Mouse (Mus musculus) midbrain, embryonic 13.5 days (tissue): ENCODE measurements around the gene Pyroxd2. TPM values are rescaled to one million over a fixed set of nuclear protein-coding genes. Genes with fewer than 3 reads are reported as not detected.
"Not testable (repeated sequence)": the region's sequence is repeated elsewhere in the genome, so short reads cannot be mapped to it uniquely, and the experiment has no call there.

Experiments
- ATAC-seq: fragments of 200-750 bp; cut with Nextera tagmentation; 2 replicates; pipeline ENCODE4 v1.8.0; 2017; ENCODE audit warnings: mild to moderate bottlenecking, moderate TSS enrichment, moderate library complexity
- H3K27ac ChIP-seq: fragments of 300-500 bp; sonication (generic); 2 replicates; pipeline ENCODE4 v1.5.1; 2015; ENCODE audit warnings: inconsistent platforms, mild to moderate bottlenecking, moderate library complexity
- H3K27me3 ChIP-seq: fragments of 300-500 bp; sonication (generic); 2 replicates; pipeline ENCODE4 v1.6.1; 2015; ENCODE audit warnings: mild to moderate bottlenecking, inconsistent platforms
- H3K36me3 ChIP-seq: fragments of 300-500 bp; sonication (generic); 2 replicates; pipeline ENCODE4 v1.6.1; 2015; ENCODE audit warnings: mild to moderate bottlenecking, inconsistent platforms
- H3K4me1 ChIP-seq: fragments of 300-500 bp; sonication (generic); replicated peaks from 2 replicates; pipeline ENCODE4 v1.6.1; 2015; ENCODE audit warnings: inconsistent platforms
- H3K4me2 ChIP-seq: fragments of 300-500 bp; sonication (generic); replicated peaks from 2 replicates; pipeline ENCODE4 v1.6.1; 2015; ENCODE audit warnings: moderate library complexity, mild to moderate bottlenecking, inconsistent platforms
- H3K4me3 ChIP-seq: fragments of 300-500 bp; sonication (generic); replicated peaks from 2 replicates; pipeline ENCODE4 v1.5.1; 2015; ENCODE audit warnings: mild to moderate bottlenecking, inconsistent platforms
- H3K9ac ChIP-seq: fragments of 300-500 bp; sonication (generic); replicated peaks from 2 replicates; pipeline ENCODE4 v1.6.1; 2015; ENCODE audit warnings: mild to moderate bottlenecking, inconsistent platforms
- H3K9me3 ChIP-seq: fragments of 300-500 bp; sonication (generic); 2 replicates; pipeline ENCODE4 v1.6.1; 2016; ENCODE audit warnings: mild to moderate bottlenecking, inconsistent platforms
- WGBS: fragments of 180-500 bp; shearing (Covaris S2); methylation state at CpG from one replicate; pipeline ENCODE4 v1.1.7; 2015; 5-methylcytosine and 5-hydroxymethylcytosine counted together
- polyA plus RNA-seq: library from polyadenylated mRNA; unstranded; fragments of >200 nt; fragmentation: Nextera tagmentation; extraction: Ambion mirVana; gene quantifications from 2 replicates; pipeline ENCODE4 v1.2.1, GENCODE M21; 2015

The Pyroxd2 gene
- 1.5 and 1.6 TPM in 2 replicates for polyA plus RNA-seq

DNA sequence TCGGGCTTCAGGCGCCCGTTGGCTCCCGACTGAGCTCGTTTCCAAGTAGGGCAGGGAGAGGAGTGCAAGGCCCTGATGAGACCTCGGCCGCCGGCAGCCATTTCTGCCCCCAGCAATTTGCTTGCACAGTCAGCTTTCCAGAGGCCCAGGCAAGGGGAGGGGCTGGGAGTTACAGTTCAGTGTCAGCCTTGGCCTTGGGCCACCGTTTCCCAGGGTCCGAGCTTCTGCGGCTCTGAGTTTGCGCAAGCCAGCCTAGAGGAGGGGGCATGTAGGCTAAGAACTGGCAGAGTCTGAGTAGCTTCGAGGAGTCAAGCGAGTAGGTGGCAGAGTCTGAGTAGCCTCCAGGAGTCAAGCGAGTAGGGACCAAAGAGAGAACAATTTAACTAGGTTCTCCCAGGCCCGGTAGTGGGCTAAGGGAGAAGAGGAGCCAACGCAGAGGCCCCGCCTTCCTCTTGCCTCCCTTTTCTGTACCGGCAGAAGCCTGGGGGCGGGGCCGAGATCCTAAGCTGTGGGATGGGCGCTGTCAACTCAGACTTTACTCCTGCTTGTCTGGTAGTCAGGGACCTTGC is at the start of gene Pyroxd2:
TSS of gene Pyroxd2 (minus strand) at position 413 of the 569 bp plus-strand sequence.
- ATAC-seq = peak; percentile 88
- peak within 1 kb of the TSS; percentile 28 for H3K4me3 ChIP-seq
- no peaks in the 10 kb centered on the region for H3K9me3 ChIP-seq
- 0 out of 2 replicates have a peak, but pooled peaks cover under 1% of the 10 kb centered on the region for H3K27me3 ChIP-seq
- H3K27ac ChIP-seq = peak within 1 kb of the TSS; percentile 57
- H3K4me2 ChIP-seq = peak within 1 kb of the TSS; percentile 54
- no peaks in the 10 kb centered on the region for H3K36me3 ChIP-seq
- peak within 1 kb of the TSS; percentile 45 for H3K9ac ChIP-seq
- WGBS = 6% methylated on average over 22 of the region's 22 CpGs
- H3K4me1 ChIP-seq = peaks cover 34% of the 10 kb centered on the region

- Histone ChIP-seq H3K4me1 (peaks cover 4% of the 10 kb centered on the region), H3K9ac (no peak overlapping the region), H3K9me3 (no peaks in the 10 kb centered on the region), H3K27ac (no peak overlapping the region), H3K36me3 (no peaks in the 10 kb centered on the region), H3K27me3 (peaks cover 15% of the 10 kb centered on the region), H3K4me3 (no peak overlapping the region), H3K4me2 (no peak overlapping the region)
- WGBS = 55% methylated on average over 2 of the region's 2 CpGs
- ATAC-seq = no peak
Measured at GRCm38 (mm10) chr19:42797866-42798265, 45.3 kb upstream of the Pyroxd2 start.

- Histone ChIP-seq H3K27ac (no peak overlapping the region), H3K27me3 (peaks cover 15% of the 10 kb centered on the region), H3K4me2 (peak overlapping the region; percentile 83), H3K9me3 (no peaks in the 10 kb centered on the region), H3K4me3 (peak overlapping the region; percentile 43), H3K4me1 (peaks cover 4% of the 10 kb centered on the region), H3K36me3 (no peaks in the 10 kb centered on the region), H3K9ac (peak overlapping the region; percentile 61; the same call in 1 of the 2 replicates)
- 29% methylated on average over 9 of the region's 9 CpGs for WGBS
- no peak for ATAC-seq
Measured at GRCm38 (mm10) chr19:42795801-42796200, 43.2 kb upstream of the Pyroxd2 start.

- Histone ChIP-seq H3K4me2 (peak overlapping the region; percentile 83), H3K27me3 (peaks cover 15% of the 10 kb centered on the region), H3K36me3 (no peaks in the 10 kb centered on the region), H3K27ac (no peak overlapping the region), H3K9me3 (no peaks in the 10 kb centered on the region), H3K9ac (peak overlapping the region; percentile 61), H3K4me3 (peak overlapping the region; percentile 43), H3K4me1 (peaks cover 4% of the 10 kb centered on the region)
- peak; percentile 94 for ATAC-seq
- 2% methylated on average over 31 of the region's 31 CpGs for WGBS
Measured at GRCm38 (mm10) chr19:42794914-42795613, 42.5 kb upstream of the Pyroxd2 start.

GRCm38 (mm10) chr19:42788311-42788710 is 35.7 kb upstream of the Pyroxd2 start:
- ATAC-seq = no peak
- no peak overlapping the region for H3K4me2 ChIP-seq
- WGBS = 63% methylated on average over 5 of the region's 5 CpGs

GRCm38 (mm10) chr19:42785562-42786220 is 33.1 kb upstream of the Pyroxd2 start:
- ATAC-seq = peak; percentile 66; the same call in 1 of the 2 replicates
- 0 out of 2 replicates have a peak, but pooled peaks cover 6% of the 10 kb centered on the region for H3K27me3 ChIP-seq
- H3K27ac ChIP-seq = peak overlapping the region; percentile 16
- H3K9me3 ChIP-seq = no peaks in the 10 kb centered on the region
- 18% methylated on average over 8 of the region's 8 CpGs for WGBS
- no peak overlapping the region; the same call in 1 of the 2 replicates for H3K9ac ChIP-seq
- peaks cover 16% of the 10 kb centered on the region for H3K4me1 ChIP-seq
- H3K36me3 ChIP-seq = no peaks in the 10 kb centered on the region
- 0 out of 2 replicates have a peak overlapping the region, but pooled peaks have one; percentile 11 for H3K4me2 ChIP-seq
- no peak overlapping the region for H3K4me3 ChIP-seq

More at GRCm38 (mm10) chr19:42788311-42788710, 35.7 kb upstream of the Pyroxd2 start:
- H3K36me3 ChIP-seq = no peaks in the 10 kb centered on the region
- H3K9ac ChIP-seq = no peak overlapping the region
- 0 out of 2 replicates have a peak, but pooled peaks cover 6% of the 10 kb centered on the region for H3K27me3 ChIP-seq
- H3K4me1 ChIP-seq = peaks cover 16% of the 10 kb centered on the region
- no peak overlapping the region for H3K27ac ChIP-seq
- no peak overlapping the region for H3K4me3 ChIP-seq
- no peaks in the 10 kb centered on the region for H3K9me3 ChIP-seq

DNA sequence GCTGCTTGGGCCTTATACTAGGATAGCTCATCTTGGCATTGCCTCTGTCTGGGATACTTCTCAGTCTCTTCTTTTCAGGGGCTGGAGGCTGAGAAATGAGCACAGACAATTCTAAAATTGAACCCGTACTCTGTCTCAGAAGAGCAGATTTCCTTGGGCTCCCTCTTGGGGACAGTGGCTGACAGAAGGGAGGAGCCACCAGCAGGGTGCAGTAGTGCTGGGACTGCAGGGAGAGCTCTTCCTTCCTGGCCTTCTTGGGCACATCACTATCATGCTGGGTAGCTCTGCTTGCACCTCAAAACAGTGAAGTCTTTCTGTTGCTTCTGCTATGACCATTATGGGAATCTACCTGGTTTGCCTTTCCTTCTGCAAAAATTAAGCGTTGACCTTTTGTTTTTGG is 32.6 kb upstream of the Pyroxd2 start:
- H3K9me3 ChIP-seq = no peaks in the 10 kb centered on the region
- no peaks in the 10 kb centered on the region for H3K36me3 ChIP-seq
- peaks cover 16% of the 10 kb centered on the region for H3K4me1 ChIP-seq
- no peak overlapping the region for H3K9ac ChIP-seq
- 27% methylated on average over 2 of the region's 2 CpGs for WGBS
- no peak overlapping the region for H3K4me2 ChIP-seq
- peak overlapping the region; percentile 16 for H3K27ac ChIP-seq
- no peak overlapping the region for H3K4me3 ChIP-seq
- 0 out of 2 replicates have a peak, but pooled peaks cover 6% of the 10 kb centered on the region for H3K27me3 ChIP-seq
- ATAC-seq = no peak

DNA sequence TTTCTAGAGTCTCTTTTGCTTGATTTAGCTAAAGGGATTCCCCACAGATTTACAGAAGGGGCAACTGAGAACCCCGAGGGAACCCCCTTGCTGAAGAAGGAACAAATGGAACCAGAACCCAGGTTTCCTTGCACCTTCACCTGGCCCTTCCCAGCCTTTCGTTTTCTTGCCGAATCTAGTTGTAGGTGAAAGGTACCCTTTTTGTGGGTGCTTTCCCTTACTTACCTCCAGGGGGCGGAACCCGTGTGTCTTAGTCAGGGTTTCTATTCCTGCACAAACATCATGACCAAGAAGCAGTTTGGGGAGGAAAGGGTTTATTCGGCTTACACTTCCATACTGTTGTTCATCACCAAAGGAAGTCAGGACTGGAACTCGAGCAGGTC is 27.6 kb upstream of the Pyroxd2 start:
- not testable (repeated sequence) for ATAC-seq, H3K36me3 ChIP-seq, H3K27me3 ChIP-seq, H3K9me3 ChIP-seq
- H3K4me3 ChIP-seq = peak overlapping the region; percentile 54
- peak overlapping the region; percentile 62 for H3K9ac ChIP-seq
- peak overlapping the region; percentile 80 for H3K27ac ChIP-seq
- WGBS = 52% methylated on average over 7 of the region's 7 CpGs
- H3K4me2 ChIP-seq = peak overlapping the region; percentile 62
- peaks cover 12% of the 10 kb centered on the region; the same call in 1 of the 2 replicates for H3K4me1 ChIP-seq

GRCm38 (mm10) chr19:42779531-42780155 is 27.1 kb upstream of the Pyroxd2 start, which contains the start of gene Hps1:
Hps1 (minus strand) TSS chr19:42779978.
- Histone ChIP-seq H3K27me3 (no peaks in the 10 kb centered on the region), H3K4me1 (peaks cover 11% of the 10 kb centered on the region; the same call in 1 of the 2 replicates), H3K4me2 (peak within 1 kb of the TSS; percentile 62), H3K27ac (peak within 1 kb of the TSS; percentile 80), H3K4me3 (peak within 1 kb of the TSS; percentile 54), H3K9ac (peak within 1 kb of the TSS; percentile 62), H3K9me3 (no peaks in the 10 kb centered on the region), H3K36me3 (no peaks in the 10 kb centered on the region)
- peak; percentile 99 for ATAC-seq
- 1% methylated on average over 42 of the region's 43 CpGs for WGBS

- no peak for ATAC-seq
- Histone ChIP-seq H3K9me3 (no peaks in the 10 kb centered on the region), H3K4me3 (no peak overlapping the region)
Measured at GRCm38 (mm10) chr19:42777801-42778200, 25.2 kb upstream of the Pyroxd2 start.

GRCm38 (mm10) chr19:42776813-42777212 is 24.2 kb upstream of the Pyroxd2 start:
- WGBS = 100% methylated on average over 1 of the region's 1 CpGs
- H3K4me1 ChIP-seq = 0 out of 2 replicates have a peak, but pooled peaks cover 11% of the 10 kb centered on the region
- no peaks in the 10 kb centered on the region for H3K9me3 ChIP-seq
- ATAC-seq = no peak
- H3K27me3 ChIP-seq = no peaks in the 10 kb centered on the region
- H3K4me3 ChIP-seq = no peak overlapping the region
- no peak overlapping the region for H3K9ac ChIP-seq
- H3K4me2 ChIP-seq = no peak overlapping the region
- H3K27ac ChIP-seq = no peak overlapping the region
- H3K36me3 ChIP-seq = no peaks in the 10 kb centered on the region

More at GRCm38 (mm10) chr19:42777801-42778200, 25.2 kb upstream of the Pyroxd2 start:
- Histone ChIP-seq H3K36me3 (no peaks in the 10 kb centered on the region), H3K4me1 (0 out of 2 replicates have a peak, but pooled peaks cover 11% of the 10 kb centered on the region), H3K4me2 (no peak overlapping the region), H3K27ac (no peak overlapping the region), H3K27me3 (no peaks in the 10 kb centered on the region), H3K9ac (no peak overlapping the region)
- 87% methylated on average over 5 of the region's 5 CpGs for WGBS
